In the genomic region with DNA sequence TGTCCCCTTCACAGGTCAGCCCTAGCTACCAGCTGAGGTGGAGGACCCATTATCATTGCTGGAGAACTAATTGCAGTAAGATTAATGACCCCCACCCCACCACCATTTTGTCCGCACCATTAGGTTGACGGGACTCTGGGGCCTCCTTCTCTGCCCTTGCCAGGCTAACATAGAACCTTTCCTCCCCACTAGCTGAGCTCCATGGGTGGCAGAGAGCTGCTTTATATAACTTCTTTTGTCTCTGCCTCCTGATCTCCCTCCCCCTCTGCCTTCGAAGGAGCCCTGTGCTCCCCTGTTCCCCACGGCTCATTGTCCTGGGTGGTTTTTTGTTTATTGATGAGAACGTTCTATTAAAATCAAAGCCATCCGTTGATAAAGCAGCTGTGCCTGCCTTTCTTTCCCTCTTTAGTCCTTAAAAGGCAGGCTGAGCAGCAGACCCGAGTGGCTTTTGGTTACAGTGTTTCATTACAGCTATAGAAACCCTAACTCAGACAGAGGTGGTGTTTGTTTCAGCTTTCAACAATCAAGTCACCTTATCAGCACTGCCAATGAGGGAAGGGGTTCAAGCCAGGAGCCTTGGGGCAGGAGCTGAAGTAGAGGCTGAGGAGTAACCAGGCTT, we compare ENCODE assay signal across 13 mouse cellular contexts. TPM values are rescaled to one million over a fixed set of nuclear protein-coding genes. Genes with fewer than 3 reads are reported as not detected.
A peak's percentile ranks its signal among the peaks of the same experiment; 100 is the strongest.
DNase-seq lines count a peak whose midpoint lies in the region; ATAC-seq and TF ChIP-seq lines count a peak whose summit lies in the region.
"Had no signal": no experiment of that assay in that cellular context is flagged by ENCODE, and none has a peak within 500 bp of the region (broad histone marks: within the 10 kb centered on the region; RNA-seq: fewer than 3 reads in every experiment).

No protein-coding gene starts in this region.

- TF ChIP-seq CTCF in gastrocnemius, adult 2 months (IDR thresholded peaks at IDR 0.05): no peak
- TF ChIP-seq CTCF in stomach, postnatal 0 days (IDR thresholded peaks at IDR 0.05; ENCODE audit: low read depth): no peak

- H3K27me3 ChIP-seq in stomach, embryonic 14.5 days (ENCODE audit: control insufficient read depth, insufficient read depth, low read length): no peaks in the 10 kb centered on the region
- no peaks in the 10 kb centered on the region for H3K27me3 ChIP-seq in stomach, postnatal 0 days (ENCODE audit: control insufficient read depth, insufficient read depth, low read length)
- H3K27me3 ChIP-seq: liver, embryonic 15.5 days had no signal

- DNase-seq in gastrocnemius, adult 2 months: no peak
- no peak for DNase-seq in gastrocnemius, postnatal 4 days (ENCODE audit: low spot score in 2 of 2)
- DNase-seq in stomach, postnatal 0 days (ENCODE audit: low spot score): no peak
- DNase-seq in mesoderm, embryonic 11.5 days (ENCODE audit: low read depth, low spot score): peak; percentile 32
- peak; percentile 24 for DNase-seq in retina, postnatal 1 day
- no peak for DNase-seq in gastrocnemius, postnatal 36 days
- DNase-seq: adrenal gland, postnatal 10 days; cerebellum, adult 9-10 months; kidney, adult 9 months had no signal

- peak overlapping the region; percentile 49 for H3K27ac ChIP-seq in gastrocnemius, adult 2 months
- H3K27ac ChIP-seq in stomach, embryonic 14.5 days (ENCODE audit: low read length): peak overlapping the region; percentile 39; the same call in 1 of the 2 replicates
- no peak overlapping the region for H3K27ac ChIP-seq in stomach, postnatal 0 days (replicated peaks)
- H3K27ac ChIP-seq: liver, embryonic 15.5 days had no signal

- 0 out of 2 replicates have a peak, but pooled peaks cover 13% of the 10 kb centered on the region for H3K4me1 ChIP-seq in stomach, embryonic 14.5 days (ENCODE audit: control insufficient read depth, insufficient read depth, low read length)
- no peaks in the 10 kb centered on the region for H3K4me1 ChIP-seq in stomach, postnatal 0 days (replicated peaks; ENCODE audit: control insufficient read depth, insufficient read depth)

- H3K9me3 ChIP-seq in stomach, embryonic 14.5 days (ENCODE audit: control insufficient read depth, low read depth, low read length): no peaks in the 10 kb centered on the region
- H3K9me3 ChIP-seq in stomach, postnatal 0 days (ENCODE audit: control insufficient read depth, low read length): no peaks in the 10 kb centered on the region
- H3K9me3 ChIP-seq: liver, embryonic 15.5 days had no signal

- intact Hi-C loops in gastrocnemius, adult 2 months (cut with DNase I): no loop called here
- intact Hi-C loops in gastrocnemius, postnatal 36 days (cut with DNase I): no loop called here

- H3K4me2 ChIP-seq in stomach, embryonic 14.5 days (replicated peaks; ENCODE audit: low read depth, low read length): no peak overlapping the region
- H3K4me2 ChIP-seq in stomach, postnatal 0 days (replicated peaks; ENCODE audit: low read depth): no peak overlapping the region
- H3K4me2 ChIP-seq: liver, embryonic 15.5 days had no signal

- no peak for ATAC-seq in stomach, embryonic 14.5 days (ENCODE audit: insufficient number of reproducible peaks, insufficient read depth, low FRiP score, low read depth)
- no peak for ATAC-seq in stomach, postnatal 0 days (ENCODE audit: low FRiP score, low TSS enrichment)
- ATAC-seq in frontal cortex, adult (ENCODE audit: low TSS enrichment): no peak

- 29% methylated on average over 7 of the region's 7 CpGs for WGBS in stomach, embryonic 14.5 days
- 28% methylated on average over 7 of the region's 7 CpGs for WGBS in stomach, postnatal 0 days

- no peak for TF ChIP-seq EP300 in stomach, postnatal 0 days (optimal IDR thresholded peaks at IDR 0.05)

- H3K4me3 ChIP-seq in gastrocnemius, adult 2 months: no peak overlapping the region
- H3K4me3 ChIP-seq in stomach, embryonic 14.5 days (ENCODE audit: low read depth, low read length): no peak overlapping the region
- no peak overlapping the region for H3K4me3 ChIP-seq in stomach, postnatal 0 days (ENCODE audit: low read depth, low read length)
- H3K4me3 ChIP-seq: erythroblast, embryonic 14.5 days; liver, embryonic 15.5 days had no signal

- no peak overlapping the region for H3K9ac ChIP-seq in stomach, embryonic 14.5 days (replicated peaks; ENCODE audit: low read depth, low read length)
- H3K9ac ChIP-seq in stomach, postnatal 0 days (ENCODE audit: low read length): no peak overlapping the region
- H3K9ac ChIP-seq: liver, embryonic 15.5 days had no signal

- no peaks in the 10 kb centered on the region for H3K36me3 ChIP-seq in stomach, embryonic 14.5 days (ENCODE audit: control insufficient read depth, insufficient read depth, low read length)
- H3K36me3 ChIP-seq in stomach, postnatal 0 days (ENCODE audit: control insufficient read depth, insufficient read depth, low read length): no peaks in the 10 kb centered on the region
- H3K36me3 ChIP-seq: liver, embryonic 15.5 days had no signal

RNA-seq across cellular contexts. Expression of gene Dnah17, which starts 12.2 kb away (rescaled TPM):
- under 1 TPM; 0.05 to 0.06 TPM for total RNA-seq in gastrocnemius, adult 2 months (2021)
- total RNA-seq in gastrocnemius, postnatal 4 days (2021): under 1 TPM; 0.05 to 0.10 TPM
- 0.25 and 0.29 TPM in 2 replicates for polyA plus RNA-seq in stomach, embryonic 14.5 days (2014; fragmentation: Nextera tagmentation; extraction: Ambion mirVana)
- 0.04 and 0.06 TPM in 2 replicates for polyA plus RNA-seq in stomach, postnatal 0 days (2015; fragmentation: Nextera tagmentation; extraction: Ambion mirVana)
- under 1 TPM; 0.10 to 0.22 TPM for total RNA-seq in gastrocnemius, postnatal 36 days (2021)
- polyA plus RNA-seq: erythroblast, embryonic 14.5 days had no signal

Comparison
In these comparisons a context has a peak if more than half of its experiments do, and no peak if none do; other contexts are left out.
1. DNase-seq: peak in mesoderm, embryonic 11.5 days (single experiment) and retina, postnatal 1 day (single experiment); none in gastrocnemius, adult 2 months (single experiment), gastrocnemius, postnatal 4 days (0 of 2), stomach, postnatal 0 days (single experiment) and gastrocnemius, postnatal 36 days (0 of 2).